Mouse (Mus musculus) midbrain, postnatal 0 days (tissue): ENCODE measurements around the gene Akr1c12. TPM values are rescaled to one million over a fixed set of nuclear protein-coding genes. Genes with fewer than 3 reads are reported as not detected.

Experiments used
- ATAC-seq: fragments of 200-750 bp; cut with Nextera tagmentation; 2 replicates; pipeline ENCODE4 v1.8.0; 2017; ENCODE audit warnings: moderate number of reproducible peaks, mild to moderate bottlenecking, moderate TSS enrichment, moderate library complexity; ENCODE audit not compliant: low FRiP score
- DNase-seq: peaks from one replicate; pipeline ENCODE4 v3.0.0-alpha.2; 2015; ENCODE audit warnings: low spot score
- H3K27ac ChIP-seq: fragments of 300-500 bp; sonication (generic); 2 replicates; pipeline ENCODE4 v1.5.1; 2014; ENCODE audit warnings: low read depth, mild to moderate bottlenecking, low read length, mixed read lengths
- H3K27me3 ChIP-seq: fragments of 300-500 bp; sonication (generic); 2 replicates; pipeline ENCODE4 v1.6.1; 2014; ENCODE audit warnings: low read length, control low read depth, mixed read lengths; ENCODE audit not compliant: insufficient read depth
- H3K36me3 ChIP-seq: fragments of 300-500 bp; sonication (generic); 2 replicates; pipeline ENCODE4 v1.6.1; 2014; ENCODE audit warnings: low read length, control low read depth, mixed read lengths; ENCODE audit not compliant: insufficient read depth
- H3K4me1 ChIP-seq: fragments of 300-500 bp; sonication (generic); 2 replicates; pipeline ENCODE4 v1.6.1; 2014; ENCODE audit warnings: mild to moderate bottlenecking, control low read depth, antibody characterized with exemption, low read length, mixed read lengths; ENCODE audit not compliant: insufficient read depth
- H3K4me2 ChIP-seq: fragments of 300-500 bp; sonication (generic); 2 replicates; pipeline ENCODE4 v1.6.1; 2014; ENCODE audit warnings: low read depth, mild to moderate bottlenecking, low read length, mixed read lengths; ENCODE audit not compliant: poor library complexity, severe bottlenecking
- H3K4me3 ChIP-seq: fragments of 300-500 bp; sonication (generic); 2 replicates; pipeline ENCODE4 v1.5.1; 2014; ENCODE audit warnings: low read depth, mild to moderate bottlenecking, low read length, moderate library complexity
- H3K9ac ChIP-seq: fragments of 300-500 bp; sonication (generic); replicated peaks from 2 replicates; pipeline ENCODE4 v1.6.1; 2014; ENCODE audit warnings: mild to moderate bottlenecking, low read length, moderate library complexity, mixed read lengths; ENCODE audit not compliant: poor library complexity, severe bottlenecking
- H3K9me3 ChIP-seq: fragments of 300-500 bp; sonication (generic); 2 replicates; pipeline ENCODE4 v1.6.1; 2016; ENCODE audit warnings: low read length, control low read depth
- CTCF ChIP-seq: IDR thresholded peaks from 2 replicates; pipeline ENCODE4 v1.5.1; 2016; ENCODE audit warnings: antibody characterized with exemption, mild to moderate bottlenecking
- WGBS: fragments of 180-500 bp; shearing (Covaris S2); extraction: QIAGEN DNeasy Blood & Tissue Kit; methylation state at CpG from one replicate; pipeline ENCODE4 v1.1.7; 2014; 5-methylcytosine and 5-hydroxymethylcytosine counted together
- polyA plus RNA-seq: library from polyadenylated mRNA; unstranded; fragments of >200 nt; fragmentation: Nextera tagmentation; extraction: Ambion mirVana; gene quantifications from 2 replicates; pipeline ENCODE4 v1.2.1, GENCODE M21; 2015
- total RNA-seq: library from RNA; depleted of rRNA; stranded (reverse); fragments of >200 nt; gene quantifications from 2 replicates; pipeline ENCODE4 v1.2.3, GENCODE M21; 2014; rRNA removed

Gene Akr1c12
- total and polyA plus RNA-seq, 2 experiments from 2014 or later, result 0.17 TPM; not detected in 1

DNA sequence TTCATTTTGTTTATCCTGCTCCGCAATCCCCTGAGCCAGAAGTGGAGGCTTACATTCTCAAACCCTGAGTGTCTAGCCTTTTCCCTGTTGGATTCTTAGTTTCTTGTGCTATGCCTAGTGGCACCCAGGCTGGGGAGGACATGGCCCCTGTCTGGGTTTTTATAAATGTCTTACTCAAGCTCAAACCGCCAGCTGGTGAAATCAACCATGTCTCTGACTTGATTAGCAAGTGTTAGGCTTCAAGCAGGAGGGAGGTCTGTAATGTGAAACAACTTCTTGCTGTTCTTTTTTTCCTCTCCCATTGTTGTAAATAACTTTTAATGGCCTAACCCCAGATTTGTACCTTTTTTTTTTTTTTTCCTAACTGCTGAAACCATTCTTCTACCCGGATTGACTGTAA is 29.9 kb downstream of the Akr1c12 start:
- WGBS, result 53% methylated on average over 3 of the region's 3 CpGs
- Histone ChIP-seq H3K4me1 (no peaks in the 10 kb centered on the region), H3K36me3 (no peaks in the 10 kb centered on the region), H3K4me3 (no peak overlapping the region), H3K9me3 (no peaks in the 10 kb centered on the region), H3K27ac (no peak overlapping the region), H3K4me2 (no peak overlapping the region), H3K27me3 (no peaks in the 10 kb centered on the region), H3K9ac (no peak overlapping the region)
- no peak for TF ChIP-seq CTCF
- no peak for DNase-seq
- no peak for ATAC-seq

DNA sequence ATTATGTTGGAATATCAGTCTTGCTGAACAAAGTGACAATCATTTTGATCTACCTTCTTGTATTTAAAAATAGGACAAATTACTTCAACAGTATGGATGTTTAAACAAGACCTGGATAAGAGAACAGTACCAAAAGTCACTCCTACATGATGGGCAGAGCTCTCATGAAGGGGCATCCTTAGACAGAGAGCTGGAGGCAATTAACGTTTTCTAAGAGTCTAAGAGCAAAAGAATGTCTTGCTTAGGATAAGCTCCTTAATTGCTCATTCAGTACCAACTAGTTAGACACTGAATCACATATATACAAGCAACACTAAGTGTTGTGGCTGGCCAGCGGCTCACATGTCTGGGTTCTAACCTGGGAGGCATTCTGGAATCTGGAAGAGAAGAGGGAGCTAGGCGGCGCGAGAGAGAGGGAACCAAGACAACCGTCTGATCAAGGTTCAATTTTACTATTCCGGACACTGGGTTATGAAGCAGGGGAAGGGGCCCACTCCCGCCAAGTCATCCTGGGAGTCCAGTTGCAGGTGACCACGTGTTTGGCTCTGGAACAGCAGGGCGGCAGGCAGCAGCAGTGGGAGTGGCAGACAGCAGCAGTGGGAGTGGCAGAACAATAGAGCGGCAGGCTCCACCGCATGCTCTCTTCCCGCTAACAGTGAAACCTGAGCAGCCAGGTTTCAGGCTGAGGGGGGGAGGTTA is 34.2 kb downstream of the Akr1c12 start:
- peak; percentile 56 for TF ChIP-seq CTCF
- 2% methylated on average over 13 of the region's 13 CpGs for WGBS
- peak; percentile 50 for DNase-seq
- no peaks in the 10 kb centered on the region for H3K9me3 ChIP-seq
- H3K4me1 ChIP-seq, result no peaks in the 10 kb centered on the region
- 0 out of 2 replicates have a peak overlapping the region, but pooled peaks have one; percentile 3 for H3K27ac ChIP-seq
- no peaks in the 10 kb centered on the region for H3K27me3 ChIP-seq
- peak; percentile 93 for ATAC-seq
- H3K4me3 ChIP-seq, result peak overlapping the region; percentile 35
- H3K4me2 ChIP-seq, result peak overlapping the region; percentile 49
- H3K9ac ChIP-seq, result peak overlapping the region; percentile 50; the same call in 1 of the 2 replicates
- no peaks in the 10 kb centered on the region for H3K36me3 ChIP-seq

DNA sequence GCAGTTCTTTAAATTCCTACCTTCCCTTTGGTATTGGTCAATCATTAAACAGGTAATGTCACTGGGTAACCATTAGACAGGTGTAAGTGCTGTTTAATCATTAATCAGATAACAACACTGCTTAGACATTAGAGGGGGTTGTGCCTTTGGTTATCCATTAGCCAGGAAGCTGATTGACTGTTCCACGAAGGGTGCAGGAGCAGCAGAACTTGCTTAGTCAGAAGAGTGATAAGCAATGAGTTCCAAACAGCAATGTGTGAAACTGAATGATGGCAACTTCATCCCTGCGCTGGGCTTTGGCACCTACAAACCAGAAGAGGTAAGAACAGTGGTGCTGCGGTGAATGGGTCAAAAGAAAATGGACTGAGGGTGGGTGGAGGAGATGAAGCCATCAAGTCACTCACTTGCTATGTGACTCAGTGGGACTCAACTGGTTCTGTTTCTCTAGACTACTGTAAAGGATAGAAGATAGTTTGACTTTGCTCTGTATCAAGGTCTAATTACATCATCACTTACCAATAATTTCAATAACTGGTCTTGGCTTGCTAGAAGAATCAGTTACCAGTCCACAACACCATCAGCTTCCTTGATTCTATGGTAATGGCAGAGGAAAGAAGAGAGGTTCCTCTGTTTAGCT is 45.6 kb downstream of the Akr1c12 start:
- H3K4me3 ChIP-seq, result no peak overlapping the region
- no peak overlapping the region for H3K9ac ChIP-seq
- ATAC-seq, result no peak
- WGBS, result 76% methylated on average over 3 of the region's 3 CpGs
- H3K27ac ChIP-seq, result no peak overlapping the region
- no peaks in the 10 kb centered on the region for H3K9me3 ChIP-seq
- no peaks in the 10 kb centered on the region for H3K27me3 ChIP-seq
- TF ChIP-seq CTCF, result no peak
- no peaks in the 10 kb centered on the region for H3K36me3 ChIP-seq
- no peaks in the 10 kb centered on the region for H3K4me1 ChIP-seq
- H3K4me2 ChIP-seq, result no peak overlapping the region
- no peak for DNase-seq

GRCm38 (mm10) chr13:4233135-4233534 is 46.1 kb downstream of the Akr1c12 start:
- Histone ChIP-seq H3K9me3 (no peaks in the 10 kb centered on the region), H3K27me3 (no peaks in the 10 kb centered on the region), H3K9ac (no peak overlapping the region), H3K4me3 (no peak overlapping the region), H3K27ac (no peak overlapping the region), H3K4me1 (no peaks in the 10 kb centered on the region), H3K36me3 (no peaks in the 10 kb centered on the region), H3K4me2 (no peak overlapping the region)
- TF ChIP-seq CTCF, result no peak
- no peak for ATAC-seq
- no peak for DNase-seq
- WGBS, result 80% methylated on average over 1 of the region's 1 CpGs

GRCm38 (mm10) chr13:4230841-4231623 is 48.2 kb downstream of the Akr1c12 start:
- Histone ChIP-seq H3K9me3 (no peaks in the 10 kb centered on the region), H3K27me3 (no peaks in the 10 kb centered on the region), H3K4me3 (no peak overlapping the region), H3K9ac (no peak overlapping the region), H3K4me2 (no peak overlapping the region), H3K4me1 (no peaks in the 10 kb centered on the region), H3K36me3 (no peaks in the 10 kb centered on the region), H3K27ac (no peak overlapping the region)
- ATAC-seq (no peak), DNase-seq (no peak)
- TF ChIP-seq CTCF, result no peak
- WGBS, result 97% methylated on average over 8 of the region's 8 CpGs

GRCm38 (mm10) chr13:4228441-4228840 is 50.8 kb downstream of the Akr1c12 start, which contains the start of gene Akr1c19:
TSS of gene Akr1c19 (plus strand) at chr13:4228700.
- 77% methylated on average over 1 of the region's 1 CpGs for WGBS
- no peak for TF ChIP-seq CTCF
- Histone ChIP-seq H3K27ac (no peak within 1 kb of the TSS), H3K9me3 (no peaks in the 10 kb centered on the region), H3K4me3 (no peak within 1 kb of the TSS), H3K4me2 (no peak within 1 kb of the TSS), H3K4me1 (no peaks in the 10 kb centered on the region), H3K27me3 (no peaks in the 10 kb centered on the region), H3K9ac (no peak within 1 kb of the TSS), H3K36me3 (no peaks in the 10 kb centered on the region)
- no peak for ATAC-seq
- no peak for DNase-seq

Other genes starting within 250 kb of the Akr1c12 start
- gene Akr1c14, start 230.4 kb downstream of the Akr1c12 start, total RNA-seq, result 0.66 and 1.5 TPM in 2 replicates
- gene Akr1c14, start 230.4 kb downstream of the Akr1c12 start, polyA plus RNA-seq, result 1.1 and 1.2 TPM in 2 replicates
- not detected in 2 replicates for gene Akr1c18, start 128.8 kb downstream of the Akr1c12 start, total RNA-seq
- not detected in 2 replicates for gene Akr1c18, start 128.8 kb downstream of the Akr1c12 start, polyA plus RNA-seq
- gene Akr1c13, start 88.3 kb downstream of the Akr1c12 start, total RNA-seq, result 1.8 TPM in 1 of 2 replicates, not detected in the other
- gene Akr1c13, start 88.3 kb downstream of the Akr1c12 start, polyA plus RNA-seq, result 1.1 and 1.5 TPM in 2 replicates
- 3.6 and 5.2 TPM in 2 replicates for gene Akr1c19, start 50.7 kb downstream of the Akr1c12 start, total RNA-seq
- gene Akr1c19, start 50.7 kb downstream of the Akr1c12 start, polyA plus RNA-seq, result 7.6 TPM in 2 replicates
- gene Akr1c6, start 154.9 kb upstream of the Akr1c12 start, total RNA-seq, result not detected in 2 replicates
- not detected in 2 replicates for gene Akr1c6, start 154.9 kb upstream of the Akr1c12 start, polyA plus RNA-seq
- not detected in 2 replicates for gene Akr1c20, start 243.9 kb upstream of the Akr1c12 start, total RNA-seq
- gene Akr1c20, start 243.9 kb upstream of the Akr1c12 start, polyA plus RNA-seq, result not detected in 2 replicates